Mouse (Mus musculus) frontal cortex, postnatal 25 days (tissue): Measurements from ENCODE around the gene Grid2.

Experiments
- DNase-seq, 2 experiments: peaks; one replicate each; pipeline ENCODE4 v3.0.0; 2022; ENCODE audit warnings: low spot score in 2 of 2

Grid2 gene

GRCm38 (mm10) chr6:63609570-63609969 lies 353.9 kb downstream of the Grid2 start:
- no peak for DNase-seq

GRCm38 (mm10) chr6:63635970-63636369 lies 380.3 kb downstream of the Grid2 start:
- DNase-seq: no peak

GRCm38 (mm10) chr6:63659423-63659822 lies 403.7 kb downstream of the Grid2 start:
- no peak for DNase-seq

GRCm38 (mm10) chr6:63685689-63686088 lies 430.0 kb downstream of the Grid2 start:
- no peak for DNase-seq

- no peak for DNase-seq
Observed at GRCm38 (mm10) chr6:63701684-63702083, 446.0 kb downstream of the Grid2 start.

GRCm38 (mm10) chr6:63733740-63734139 lies 478.1 kb downstream of the Grid2 start:
- DNase-seq: no peak

- no peak for DNase-seq
Observed at GRCm38 (mm10) chr6:63762535-63762934, 506.9 kb downstream of the Grid2 start.

- DNase-seq: no peak
Observed at GRCm38 (mm10) chr6:63794679-63795078, 539.0 kb downstream of the Grid2 start.

GRCm38 (mm10) chr6:63820236-63820635 lies 564.6 kb downstream of the Grid2 start:
- DNase-seq: no peak

GRCm38 (mm10) chr6:63862628-63863027 lies 607.0 kb downstream of the Grid2 start:
- DNase-seq: no peak

GRCm38 (mm10) chr6:63877088-63877764 lies 621.5 kb downstream of the Grid2 start:
- DNase-seq: no peak

- no peak for DNase-seq
Observed at GRCm38 (mm10) chr6:63877765-63878345, 622.2 kb downstream of the Grid2 start.

GRCm38 (mm10) chr6:63894714-63895113 lies 639.0 kb downstream of the Grid2 start:
- DNase-seq: no peak

- DNase-seq: no peak
Observed at GRCm38 (mm10) chr6:63898171-63898570, 642.5 kb downstream of the Grid2 start.

- DNase-seq: no peak
Observed at GRCm38 (mm10) chr6:63917035-63917570, 661.4 kb downstream of the Grid2 start.

- DNase-seq: no peak
Observed at GRCm38 (mm10) chr6:63921951-63922350, 666.3 kb downstream of the Grid2 start.

GRCm38 (mm10) chr6:63931201-63931600 lies 675.5 kb downstream of the Grid2 start:
- DNase-seq: no peak

- no peak for DNase-seq
Observed at GRCm38 (mm10) chr6:63946721-63947120, 691.0 kb downstream of the Grid2 start.

GRCm38 (mm10) chr6:63963789-63964188 lies 708.1 kb downstream of the Grid2 start:
- no peak for DNase-seq

- DNase-seq: no peak
Observed at GRCm38 (mm10) chr6:63964269-63964668, 708.6 kb downstream of the Grid2 start.

- DNase-seq: no peak
Observed at GRCm38 (mm10) chr6:63964735-63965134, 709.1 kb downstream of the Grid2 start.

- no peak for DNase-seq
Observed at GRCm38 (mm10) chr6:64046084-64046483, 790.4 kb downstream of the Grid2 start.

GRCm38 (mm10) chr6:64046732-64047131 lies 791.1 kb downstream of the Grid2 start:
- DNase-seq: no peak
